Mouse (Mus musculus) liver, embryonic 12.5 days (tissue): ENCODE results near the gene Lactb. TPM values are rescaled to one million over a fixed set of nuclear protein-coding genes. Genes with fewer than 3 reads are reported as not detected.
A peak's percentile ranks its signal among the peaks of the same experiment; 100 is the strongest.

Source experiments
- ATAC-seq: fragments of 200-750 bp; cut with Nextera tagmentation; 2 replicates; pipeline ENCODE4 v1.8.0; 2017; ENCODE audit warnings: moderate number of reproducible peaks, mild to moderate bottlenecking, moderate library complexity
- H3K27ac ChIP-seq: fragments of 300-500 bp; sonication (generic); 2 replicates; pipeline ENCODE4 v1.5.1; 2016; ENCODE audit warnings: mild to moderate bottlenecking
- H3K27me3 ChIP-seq: fragments of 300-500 bp; sonication (generic); replicated peaks from 2 replicates; pipeline ENCODE4 v1.6.1; 2016; ENCODE audit warnings: mild to moderate bottlenecking, moderate library complexity
- H3K36me3 ChIP-seq: fragments of 300-500 bp; sonication (generic); 2 replicates; pipeline ENCODE4 v1.6.1; 2016; ENCODE audit warnings: mild to moderate bottlenecking, moderate library complexity
- H3K4me1 ChIP-seq: fragments of 300-500 bp; sonication (generic); 2 replicates; pipeline ENCODE4 v1.6.1; 2016
- H3K4me2 ChIP-seq: fragments of 300-500 bp; sonication (generic); 2 replicates; pipeline ENCODE4 v1.6.1; 2016; ENCODE audit warnings: mild to moderate bottlenecking, moderate library complexity
- H3K4me3 ChIP-seq: fragments of 300-500 bp; sonication (generic); 2 replicates; pipeline ENCODE4 v1.5.1; 2016; ENCODE audit warnings: mild to moderate bottlenecking, moderate library complexity
- H3K9ac ChIP-seq: fragments of 300-500 bp; sonication (generic); 2 replicates; pipeline ENCODE4 v1.6.1; 2016; ENCODE audit warnings: mild to moderate bottlenecking, moderate library complexity
- H3K9me3 ChIP-seq: fragments of 300-500 bp; sonication (generic); replicated peaks from 2 replicates; pipeline ENCODE4 v1.6.1; 2016; ENCODE audit warnings: mild to moderate bottlenecking, moderate library complexity
- WGBS: fragments of 180-500 bp; shearing (Covaris S2); methylation state at CpG from one replicate; pipeline ENCODE4 v1.1.7; 2016; ENCODE audit not compliant: insufficient replicate concordance; 5-methylcytosine and 5-hydroxymethylcytosine counted together
- polyA plus RNA-seq: library from polyadenylated mRNA; unstranded; fragments of >200 nt; fragmentation: Nextera tagmentation; extraction: Ambion mirVana; gene quantifications from 2 replicates; pipeline ENCODE4 v1.2.1, GENCODE M21; 2016

Lactb gene
- polyA plus RNA-seq, 1 experiment from 2014 or later = 9.4 TPM

DNA sequence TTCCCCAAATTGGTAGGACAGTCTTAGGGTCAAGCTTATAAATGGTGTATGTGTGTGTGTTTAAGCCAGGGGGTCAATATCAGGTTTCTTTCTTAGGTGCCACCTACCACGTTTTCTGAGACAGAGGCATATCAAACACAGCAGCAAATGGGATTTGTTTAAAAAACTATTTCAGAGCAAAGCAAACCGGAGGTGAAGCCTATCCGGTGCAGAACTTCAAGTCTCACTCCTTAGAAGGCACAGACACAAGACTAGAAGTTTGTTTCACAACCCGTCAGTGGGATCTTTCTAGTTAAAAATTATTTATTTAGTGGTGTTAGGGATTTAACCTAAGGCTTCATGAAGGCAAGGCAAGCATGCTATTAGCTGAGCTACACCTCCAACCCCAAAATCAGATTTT, 30.1 kb downstream of the Lactb start:
- Histone ChIP-seq H3K4me1 (peaks cover 25% of the 10 kb centered on the region), H3K27me3 (peaks cover 4% of the 10 kb centered on the region; the same call in 1 of the 2 replicates), H3K9me3 (no peaks in the 10 kb centered on the region), H3K4me2 (peak overlapping the region; percentile 88), H3K27ac (peak overlapping the region; percentile 90), H3K36me3 (peaks cover 16% of the 10 kb centered on the region), H3K4me3 (peak overlapping the region; percentile 88), H3K9ac (peak overlapping the region; percentile 94)
- ATAC-seq = no peak
- 16% methylated on average over 4 of the region's 4 CpGs for WGBS

DNA sequence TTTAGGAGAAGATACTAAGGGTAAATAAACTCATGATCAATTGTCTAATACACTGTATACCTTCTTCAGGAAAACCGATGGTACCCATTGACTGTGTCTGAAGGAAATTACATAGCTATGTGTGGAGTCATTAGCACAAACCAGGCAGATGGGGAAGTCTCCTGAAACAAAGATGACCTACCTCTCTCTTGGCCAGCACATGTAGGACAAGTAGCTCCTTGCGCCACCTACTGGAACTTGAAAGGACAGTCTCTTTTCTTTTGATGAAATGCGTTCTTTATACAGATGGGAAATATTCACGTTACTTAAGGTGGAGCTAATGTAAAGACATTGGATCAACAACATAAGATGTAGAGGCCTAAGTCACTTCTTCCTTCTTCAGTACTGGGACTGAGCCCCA, 36.4 kb downstream of the Lactb start:
- Histone ChIP-seq H3K4me3 (no peak overlapping the region), H3K4me1 (no peaks in the 10 kb centered on the region; the same call in 1 of the 2 replicates), H3K27ac (no peak overlapping the region), H3K36me3 (no peaks in the 10 kb centered on the region), H3K4me2 (no peak overlapping the region), H3K27me3 (peaks cover 6% of the 10 kb centered on the region; the same call in 1 of the 2 replicates), H3K9me3 (no peaks in the 10 kb centered on the region), H3K9ac (no peak overlapping the region)
- ATAC-seq = peak; percentile 44
- WGBS = 4% methylated on average over 4 of the region's 4 CpGs

DNA sequence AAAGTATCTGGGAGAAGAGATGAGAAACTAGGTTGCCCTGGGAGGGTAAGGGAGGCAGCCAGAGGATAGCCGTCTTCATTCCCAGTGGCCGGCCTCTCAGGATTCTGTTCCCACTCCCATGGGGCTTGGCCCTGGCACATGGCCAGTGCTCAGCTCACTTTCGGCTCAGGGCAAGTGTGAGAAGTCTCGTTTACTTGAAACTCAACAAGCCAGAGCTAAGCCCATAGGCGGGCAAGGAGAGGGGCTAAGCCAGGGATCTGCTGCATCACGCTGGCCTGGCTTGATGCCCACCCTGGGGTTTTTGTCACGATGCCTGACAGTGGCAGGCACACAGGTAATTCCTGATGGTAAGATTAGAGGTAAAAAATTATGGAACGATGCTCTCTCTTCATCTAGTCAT, 37.8 kb downstream of the Lactb start:
- Histone ChIP-seq H3K4me3 (no peak overlapping the region), H3K27ac (no peak overlapping the region), H3K4me1 (no peaks in the 10 kb centered on the region; the same call in 1 of the 2 replicates), H3K9ac (no peak overlapping the region), H3K36me3 (no peaks in the 10 kb centered on the region), H3K27me3 (peaks cover 6% of the 10 kb centered on the region; the same call in 1 of the 2 replicates), H3K4me2 (no peak overlapping the region), H3K9me3 (no peaks in the 10 kb centered on the region)
- WGBS = 65% methylated on average over 8 of the region's 8 CpGs
- ATAC-seq = no peak

DNA sequence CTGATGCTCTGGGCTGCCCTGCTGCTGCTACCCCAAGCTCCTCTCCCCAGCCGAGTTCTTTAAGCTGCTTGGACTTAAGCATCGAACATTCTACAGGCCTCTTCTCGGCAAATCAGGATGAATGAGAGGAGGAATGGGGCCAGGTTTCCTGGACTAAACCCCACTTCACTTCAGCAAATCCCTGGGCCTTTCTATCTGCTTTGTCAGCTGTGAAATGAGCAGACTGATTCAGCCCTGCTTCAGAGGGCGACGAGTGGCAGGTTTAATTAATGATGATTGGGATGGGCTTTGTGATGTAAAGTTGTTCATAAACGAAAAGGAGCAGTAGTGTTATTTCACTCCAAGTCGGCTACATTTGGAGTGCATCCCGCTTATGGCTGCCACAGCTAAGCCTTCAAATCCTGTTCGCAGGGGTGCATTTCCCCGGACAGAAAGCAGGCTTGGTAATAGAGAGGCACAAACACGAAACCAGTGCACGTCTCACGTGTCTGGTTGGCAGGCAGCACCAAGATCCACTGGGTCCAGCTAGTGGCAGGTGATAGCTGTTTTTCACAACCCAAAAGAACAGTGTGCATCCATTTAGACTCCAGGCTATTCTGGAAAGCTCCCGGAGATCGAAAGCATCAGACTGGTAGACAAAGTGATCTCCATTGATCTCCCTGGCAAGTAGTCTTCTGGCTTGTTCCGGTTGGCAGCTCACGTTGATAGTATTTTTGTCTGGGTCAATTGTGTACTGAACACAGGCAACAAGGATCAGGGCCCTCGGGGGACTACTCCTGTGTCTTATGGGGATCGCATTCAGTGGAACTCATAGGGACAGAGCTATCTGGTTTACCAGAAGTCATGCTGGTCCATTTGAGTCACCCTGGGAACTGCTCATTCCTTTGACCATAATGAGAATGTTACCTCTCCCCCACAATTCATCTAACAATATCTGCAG, 41.1 kb downstream of the Lactb start:
- no peak overlapping the region for H3K27ac ChIP-seq
- 74% methylated on average over 19 of the region's 19 CpGs for WGBS
- H3K36me3 ChIP-seq = no peaks in the 10 kb centered on the region
- peaks cover 8% of the 10 kb centered on the region; the same call in 1 of the 2 replicates for H3K27me3 ChIP-seq
- ATAC-seq = no peak
- H3K4me3 ChIP-seq = no peak overlapping the region
- no peaks in the 10 kb centered on the region; the same call in 1 of the 2 replicates for H3K4me1 ChIP-seq
- no peaks in the 10 kb centered on the region for H3K9me3 ChIP-seq
- no peak overlapping the region for H3K4me2 ChIP-seq
- H3K9ac ChIP-seq = no peak overlapping the region

DNA sequence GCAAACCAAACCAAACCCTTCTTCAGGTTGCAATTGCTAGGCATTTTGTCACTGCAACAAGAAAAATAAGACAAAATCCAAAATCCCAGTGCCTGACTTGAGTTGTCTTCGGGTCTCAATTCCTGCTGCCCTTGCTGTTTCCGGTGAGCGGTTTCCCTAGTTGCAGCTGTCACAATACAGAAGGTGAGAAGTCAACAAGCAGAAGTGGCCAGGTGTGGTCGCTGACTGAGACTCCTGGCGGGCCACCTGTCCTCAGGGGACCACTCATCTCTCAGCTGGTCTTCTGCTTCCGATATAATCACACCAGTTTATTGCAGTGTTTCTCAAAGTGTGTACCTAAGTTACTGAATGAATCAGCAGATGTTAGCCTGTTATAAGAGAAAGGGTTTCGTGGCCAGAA, 44.9 kb downstream of the Lactb start:
- no peak for ATAC-seq
- Histone ChIP-seq H3K36me3 (no peaks in the 10 kb centered on the region), H3K27ac (no peak overlapping the region), H3K9me3 (no peaks in the 10 kb centered on the region), H3K4me3 (no peak overlapping the region), H3K27me3 (peaks cover 8% of the 10 kb centered on the region; the same call in 1 of the 2 replicates), H3K9ac (no peak overlapping the region), H3K4me1 (no peaks in the 10 kb centered on the region), H3K4me2 (no peak overlapping the region)
- 56% methylated on average over 7 of the region's 7 CpGs for WGBS

DNA sequence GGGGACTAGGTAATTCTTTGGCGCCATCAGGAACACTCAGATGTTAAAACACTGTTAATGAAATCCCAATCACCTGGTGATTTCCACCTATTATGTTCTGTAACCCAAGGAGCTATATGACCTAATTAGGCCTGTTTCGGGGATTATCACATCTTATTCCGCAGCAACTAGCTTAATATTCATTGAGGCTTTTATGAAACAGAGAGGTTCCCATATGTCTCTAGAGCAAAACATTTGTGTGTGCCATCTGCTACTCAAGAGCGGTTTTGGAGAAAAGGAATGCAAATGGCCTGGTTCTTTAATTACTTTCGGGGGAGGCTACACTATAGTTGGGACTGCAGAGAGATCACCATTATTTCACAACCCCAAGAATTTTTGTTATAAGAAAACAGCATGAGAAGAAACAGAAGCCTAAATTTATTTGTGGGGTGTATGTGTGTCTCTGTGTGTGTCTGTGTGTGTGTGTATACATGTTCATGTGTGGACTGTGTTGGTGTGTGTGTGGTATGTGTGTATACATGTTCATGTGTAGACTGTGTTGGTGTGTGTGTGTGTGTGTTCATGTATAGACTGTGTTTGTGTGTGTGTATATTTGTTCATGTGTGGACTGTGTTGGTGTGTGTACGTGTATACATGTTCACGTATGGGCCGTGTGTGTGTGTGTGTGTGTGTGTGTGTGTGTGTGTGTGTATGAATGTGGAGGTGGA, 47.4 kb downstream of the Lactb start:
- no peaks in the 10 kb centered on the region for H3K9me3 ChIP-seq
- no peak overlapping the region for H3K4me2 ChIP-seq
- H3K4me3 ChIP-seq = no peak overlapping the region
- WGBS = 78% methylated on average over 8 of the region's 8 CpGs
- no peak for ATAC-seq
- no peak overlapping the region for H3K27ac ChIP-seq
- no peak overlapping the region for H3K9ac ChIP-seq
- peaks cover 8% of the 10 kb centered on the region; the same call in 1 of the 2 replicates for H3K27me3 ChIP-seq
- no peaks in the 10 kb centered on the region for H3K4me1 ChIP-seq
- H3K36me3 ChIP-seq = no peaks in the 10 kb centered on the region

DNA sequence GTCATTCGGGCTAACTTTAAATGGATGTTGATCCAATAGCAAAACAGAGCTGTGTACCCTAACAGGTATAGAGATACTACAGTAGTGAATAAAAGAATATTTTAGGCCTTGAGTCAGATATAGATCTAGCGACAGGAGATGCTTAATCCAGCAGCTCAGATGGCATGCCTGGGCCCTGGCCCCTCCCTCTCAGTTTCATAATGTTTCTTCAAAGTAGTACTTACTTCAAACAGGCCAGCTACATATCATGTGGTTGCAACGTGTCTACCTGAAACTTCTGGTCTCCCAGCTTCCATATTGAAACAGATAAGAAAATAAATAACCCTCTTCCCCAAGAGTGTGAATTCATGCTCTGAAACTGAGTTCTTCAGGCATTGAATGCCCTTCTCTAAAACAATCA, 49.4 kb downstream of the Lactb start:
- Histone ChIP-seq H3K27ac (no peak overlapping the region), H3K4me1 (peaks cover 8% of the 10 kb centered on the region), H3K4me3 (no peak overlapping the region), H3K27me3 (peaks cover 8% of the 10 kb centered on the region; the same call in 1 of the 2 replicates), H3K9me3 (peaks cover 3% of the 10 kb centered on the region), H3K4me2 (no peak overlapping the region), H3K36me3 (no peaks in the 10 kb centered on the region), H3K9ac (no peak overlapping the region)
- ATAC-seq = no peak
- 55% methylated on average over 3 of the region's 3 CpGs for WGBS

DNA sequence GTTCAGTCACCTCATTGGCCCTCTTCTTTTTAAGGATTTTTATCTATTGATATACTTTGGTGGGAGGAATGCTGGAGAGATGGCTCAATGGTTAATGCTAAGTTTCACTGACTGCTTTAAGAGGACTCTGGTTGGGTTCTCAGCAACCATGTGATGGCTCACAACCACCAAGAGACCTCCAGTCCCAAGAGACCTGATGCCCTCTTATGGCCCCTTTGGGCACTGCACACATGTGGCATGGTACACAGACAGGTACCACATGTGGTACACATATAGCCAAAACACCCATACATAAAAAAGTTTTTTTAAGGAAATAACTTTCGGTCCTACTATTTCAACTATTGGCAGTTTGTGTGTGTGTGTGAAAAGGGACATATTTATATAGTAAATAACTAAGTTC, 53.2 kb downstream of the Lactb start:
- peaks cover 32% of the 10 kb centered on the region for H3K4me1 ChIP-seq
- H3K4me2 ChIP-seq = no peak overlapping the region
- WGBS = 94% methylated on average over 1 of the region's 1 CpGs
- H3K27me3 ChIP-seq = no peaks in the 10 kb centered on the region
- no peak overlapping the region for H3K27ac ChIP-seq
- no peak for ATAC-seq
- H3K9me3 ChIP-seq = peaks cover 3% of the 10 kb centered on the region
- H3K4me3 ChIP-seq = no peak overlapping the region
- H3K36me3 ChIP-seq = peaks cover 5% of the 10 kb centered on the region
- H3K9ac ChIP-seq = no peak overlapping the region

DNA sequence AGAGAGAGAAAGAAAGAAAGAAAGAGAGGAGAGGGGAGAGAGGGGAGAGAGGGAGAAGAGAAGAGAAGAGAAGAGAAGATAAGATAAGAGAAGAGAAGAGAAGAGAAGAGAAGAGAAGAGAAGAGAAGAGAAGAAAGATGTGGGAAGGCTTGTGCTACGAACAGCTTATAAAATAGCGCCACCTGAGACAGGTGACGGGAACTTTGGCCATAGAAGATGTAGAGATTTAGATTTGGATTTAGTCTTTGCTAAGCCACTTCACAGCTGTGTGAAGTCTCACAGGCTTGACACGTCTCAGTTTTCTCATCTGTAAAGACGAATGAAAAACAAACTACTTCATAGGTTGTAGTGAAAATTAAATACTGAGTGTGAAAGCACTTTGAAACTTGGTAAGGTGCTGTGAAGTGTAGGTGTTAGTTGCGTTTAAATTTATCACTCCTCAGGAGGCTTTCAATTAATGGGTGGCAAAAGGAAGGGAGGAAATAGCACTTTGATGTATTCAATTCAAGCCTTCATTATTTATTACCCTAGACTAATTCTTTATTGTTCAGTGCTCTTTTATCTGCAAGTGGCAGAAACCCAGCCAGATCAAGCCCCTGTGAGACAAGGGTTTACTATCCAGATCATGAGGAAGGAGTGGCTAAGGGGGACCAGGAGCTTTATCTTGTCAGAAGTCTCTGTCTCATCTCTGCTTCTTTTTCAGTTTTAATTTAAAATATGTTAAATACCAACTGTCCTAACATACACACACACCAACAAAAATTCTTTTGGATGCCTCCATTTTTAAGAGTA, 54.6 kb downstream of the Lactb start:
- Histone ChIP-seq H3K4me2 (peak overlapping the region; percentile 96), H3K9ac (peak overlapping the region; percentile 99), H3K4me3 (peak overlapping the region; percentile 96), H3K27me3 (no peaks in the 10 kb centered on the region), H3K27ac (no peak overlapping the region), H3K9me3 (peaks cover 3% of the 10 kb centered on the region), H3K4me1 (peaks cover 46% of the 10 kb centered on the region), H3K36me3 (peaks cover 7% of the 10 kb centered on the region)
- WGBS = 15% methylated on average over 6 of the region's 6 CpGs
- no peak for ATAC-seq

DNA sequence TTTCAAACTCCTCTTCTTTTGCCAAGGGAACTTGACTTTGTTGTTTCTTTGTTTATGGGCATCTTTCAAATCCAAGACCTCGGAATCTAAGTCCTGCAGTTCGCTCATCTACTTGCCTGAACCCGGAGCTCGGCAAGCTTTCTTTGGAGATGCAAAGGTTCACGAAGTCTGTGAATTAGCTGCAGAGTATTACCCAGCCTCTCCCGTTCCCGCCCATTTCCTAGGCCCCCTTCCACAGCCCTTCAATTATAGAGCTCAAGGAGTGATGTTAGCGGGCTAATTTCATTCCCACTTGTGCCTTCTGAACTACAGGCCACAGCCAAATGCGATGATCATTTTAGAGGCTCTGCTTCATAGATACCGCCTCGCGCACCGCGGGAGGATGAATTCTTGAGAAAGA, 55.3 kb downstream of the Lactb start:
- Histone ChIP-seq H3K4me2 (peak overlapping the region; percentile 96), H3K4me1 (peaks cover 53% of the 10 kb centered on the region), H3K9me3 (peaks cover 3% of the 10 kb centered on the region), H3K27ac (peak overlapping the region; percentile 63), H3K9ac (peak overlapping the region; percentile 99), H3K27me3 (no peaks in the 10 kb centered on the region), H3K4me3 (peak overlapping the region; percentile 96), H3K36me3 (peaks cover 12% of the 10 kb centered on the region)
- no peak; the same call in 1 of the 2 replicates for ATAC-seq
- WGBS = under 1% methylated on average over 14 of the region's 14 CpGs

DNA sequence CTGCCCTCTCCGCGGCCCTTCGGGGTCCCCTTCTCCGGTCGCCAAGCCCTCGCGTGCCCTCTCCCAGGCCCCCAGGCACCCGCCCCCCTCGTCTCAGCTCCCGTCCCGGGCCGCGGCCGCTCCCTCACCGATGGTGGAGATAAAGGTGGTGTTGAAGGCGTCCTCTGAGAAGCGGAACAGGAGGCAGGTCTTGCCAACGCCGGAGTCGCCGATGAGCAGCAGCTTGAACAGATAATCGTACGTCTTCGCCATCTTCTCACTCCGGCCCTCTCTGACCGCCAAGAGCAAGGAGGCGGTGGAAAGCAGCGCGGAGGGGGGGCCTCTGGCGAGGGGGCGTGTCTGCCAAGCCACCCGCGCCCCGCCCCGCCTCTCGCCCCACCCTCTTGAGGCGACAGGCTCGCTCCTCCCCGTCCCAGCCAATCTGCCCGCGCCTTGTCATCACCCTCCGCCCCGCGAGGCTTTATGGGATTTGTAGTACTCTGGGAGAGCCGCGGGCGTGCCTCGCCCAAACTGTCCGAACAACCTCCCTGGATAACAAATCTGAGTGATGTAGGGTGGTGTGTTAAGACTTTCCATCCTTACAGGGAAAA, 55.8 kb downstream of the Lactb start, which contains the start of gene Rab8b:
TSS of gene Rab8b (minus strand) at position 306 of the 590 bp plus-strand sequence.
- Histone ChIP-seq H3K4me2 (peak within 1 kb of the TSS; percentile 96), H3K4me3 (peak within 1 kb of the TSS; percentile 96), H3K27me3 (no peaks in the 10 kb centered on the region), H3K9ac (peak within 1 kb of the TSS; percentile 99), H3K9me3 (peaks cover 3% of the 10 kb centered on the region), H3K27ac (peak within 1 kb of the TSS; percentile 95), H3K36me3 (peaks cover 15% of the 10 kb centered on the region), H3K4me1 (peaks cover 58% of the 10 kb centered on the region)
- under 1% methylated on average over 46 of the region's 49 CpGs for WGBS
- peak; percentile 92 for ATAC-seq
